Mouse (Mus musculus): ENCODE results near the gene Nek1. TPM values are rescaled to one million over a fixed set of nuclear protein-coding genes. Genes with fewer than 3 reads are reported as not detected.

Gene Nek1
- total and polyA plus RNA-seq, 2 experiments from 2014 or later = 3.1 to 6.3 TPM

DNA sequence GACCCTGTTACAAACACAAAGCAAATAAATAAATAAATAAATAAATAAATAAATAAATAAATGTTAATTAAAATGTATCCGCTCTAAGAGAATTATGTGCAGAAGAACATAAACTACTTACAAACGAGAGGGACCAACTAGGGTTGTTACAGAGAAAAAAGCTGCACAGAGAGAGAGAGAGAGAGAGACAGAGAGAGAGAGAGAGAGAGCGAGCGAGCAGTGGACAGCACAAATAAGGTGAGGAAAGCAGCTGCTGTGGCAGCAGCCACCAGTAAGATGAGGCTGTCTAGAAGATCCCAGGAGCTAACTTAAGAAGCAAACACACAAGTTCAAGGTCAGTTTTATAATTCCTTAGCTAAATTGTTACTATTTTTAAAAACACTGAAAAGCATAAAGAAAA, 28.5 kb upstream of the Nek1 start:
- Histone ChIP-seq H3K4me1 (ENCODE audit: control insufficient read depth, insufficient read depth) (peaks cover 18% of the 10 kb centered on the region), H3K36me3 (replicated peaks; ENCODE audit: control insufficient read depth, insufficient read depth, low read length) (no peaks in the 10 kb centered on the region), H3K27ac (ENCODE audit: low read depth) (no peak overlapping the region), H3K4me3 (ENCODE audit: low read depth, low read length) (no peak overlapping the region), H3K9ac (replicated peaks; ENCODE audit: low read depth, low read length) (no peak overlapping the region), H3K4me2 (ENCODE audit: low read depth, low read length) (no peak overlapping the region), H3K9me3 (replicated peaks; ENCODE audit: control insufficient read depth, low read length) (no peaks in the 10 kb centered on the region), H3K27me3 (ENCODE audit: control insufficient read depth, insufficient read depth, low read length) (no peaks in the 10 kb centered on the region)
- DNase-seq (ENCODE audit: low spot score) = no peak
- 77% methylated on average over 4 of the region's 4 CpGs for WGBS
- TF ChIP-seq CTCF (IDR thresholded peaks at IDR 0.05; ENCODE audit: low read depth) = no peak
- no peak for TF ChIP-seq EP300 (IDR thresholded peaks at IDR 0.05; ENCODE audit: low read depth)
- ATAC-seq (ENCODE audit: insufficient read depth, low read depth) = no peak

DNA sequence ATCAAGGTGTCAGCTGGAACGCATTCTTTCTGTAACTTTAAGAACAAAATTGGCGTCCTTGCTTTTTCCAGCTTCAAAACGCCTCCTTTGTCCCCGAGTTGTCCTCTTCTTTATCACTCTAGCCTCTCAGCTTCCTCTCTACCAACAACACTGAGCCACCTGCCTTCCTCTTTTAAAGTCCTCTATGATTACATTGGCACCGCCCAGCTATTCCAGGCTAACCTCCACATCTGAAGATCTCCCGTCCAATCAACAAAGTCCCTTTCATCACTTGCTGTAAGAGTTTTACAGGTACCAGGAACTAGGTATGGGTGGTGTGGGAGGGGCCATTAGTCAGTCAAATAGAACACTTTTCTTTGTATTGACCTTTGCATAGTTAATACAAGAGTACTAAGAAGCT, 27.7 kb upstream of the Nek1 start:
- no peak overlapping the region for H3K27ac ChIP-seq (ENCODE audit: low read depth)
- no peaks in the 10 kb centered on the region for H3K27me3 ChIP-seq (ENCODE audit: control insufficient read depth, insufficient read depth, low read length)
- peaks cover 18% of the 10 kb centered on the region for H3K4me1 ChIP-seq (ENCODE audit: control insufficient read depth, insufficient read depth)
- no peak overlapping the region for H3K4me3 ChIP-seq (ENCODE audit: low read depth, low read length)
- 0 out of 2 replicates have a peak overlapping the region, but pooled peaks have one; percentile 4 for H3K4me2 ChIP-seq (ENCODE audit: low read depth, low read length)
- DNase-seq (ENCODE audit: low spot score) = no peak
- no peak for TF ChIP-seq CTCF (IDR thresholded peaks at IDR 0.05; ENCODE audit: low read depth)
- no peak for TF ChIP-seq EP300 (IDR thresholded peaks at IDR 0.05; ENCODE audit: low read depth)
- no peaks in the 10 kb centered on the region for H3K9me3 ChIP-seq (replicated peaks; ENCODE audit: control insufficient read depth, low read length)
- 26% methylated on average over 6 of the region's 6 CpGs for WGBS
- no peaks in the 10 kb centered on the region for H3K36me3 ChIP-seq (replicated peaks; ENCODE audit: control insufficient read depth, insufficient read depth, low read length)
- no peak overlapping the region for H3K9ac ChIP-seq (replicated peaks; ENCODE audit: low read depth, low read length)
- ATAC-seq (ENCODE audit: insufficient read depth, low read depth) = no peak

DNA sequence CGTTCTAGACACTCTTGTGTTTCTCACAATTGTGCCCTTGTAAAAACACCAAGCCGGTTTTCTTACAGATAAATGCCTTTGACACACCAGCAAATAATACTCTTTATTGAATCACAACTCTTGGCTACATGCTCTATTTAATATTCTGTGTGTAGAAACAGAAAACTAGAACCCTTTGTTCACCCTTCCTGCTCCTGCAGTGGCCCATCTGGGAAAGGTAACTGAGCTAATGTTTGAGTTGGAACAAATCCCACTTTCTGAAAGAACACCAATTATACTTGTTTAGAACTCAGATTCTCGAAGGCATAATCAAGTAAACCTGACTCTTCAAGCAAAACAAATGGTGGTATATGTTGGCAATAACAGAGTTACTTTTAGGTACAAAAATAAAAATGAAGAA, 27.3 kb upstream of the Nek1 start:
- Histone ChIP-seq H3K27me3 (ENCODE audit: control insufficient read depth, insufficient read depth, low read length) (no peaks in the 10 kb centered on the region), H3K4me3 (ENCODE audit: low read depth, low read length) (no peak overlapping the region), H3K9me3 (replicated peaks; ENCODE audit: control insufficient read depth, low read length) (no peaks in the 10 kb centered on the region), H3K4me1 (ENCODE audit: control insufficient read depth, insufficient read depth) (peaks cover 18% of the 10 kb centered on the region), H3K4me2 (ENCODE audit: low read depth, low read length) (no peak overlapping the region), H3K9ac (replicated peaks; ENCODE audit: low read depth, low read length) (no peak overlapping the region), H3K27ac (ENCODE audit: low read depth) (no peak overlapping the region), H3K36me3 (replicated peaks; ENCODE audit: control insufficient read depth, insufficient read depth, low read length) (no peaks in the 10 kb centered on the region)
- 41% methylated on average over 3 of the region's 3 CpGs for WGBS
- ATAC-seq (ENCODE audit: insufficient read depth, low read depth) = no peak
- no peak for TF ChIP-seq EP300 (IDR thresholded peaks at IDR 0.05; ENCODE audit: low read depth)
- DNase-seq (ENCODE audit: low spot score) = no peak

DNA sequence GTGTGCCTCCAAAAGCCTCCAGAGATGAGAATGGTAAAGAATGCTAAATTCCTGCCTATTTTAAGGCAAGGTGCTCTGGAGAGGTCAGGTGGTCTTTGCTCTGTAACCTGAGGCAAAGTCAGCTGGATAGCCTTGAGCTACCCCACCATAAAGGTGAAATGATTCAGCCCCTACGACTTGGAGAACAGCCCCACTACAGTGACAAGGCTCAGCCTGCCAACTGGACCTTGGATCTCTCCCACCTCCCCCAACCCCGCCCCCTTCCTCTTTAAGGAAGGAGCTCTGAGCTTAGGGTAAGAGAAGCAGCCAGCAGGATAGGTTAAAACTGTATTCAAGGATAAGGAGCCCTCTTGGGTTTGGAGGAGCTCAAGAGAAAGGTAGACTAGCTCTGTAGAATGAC, 23.9 kb upstream of the Nek1 start:
- Histone ChIP-seq H3K27ac (ENCODE audit: low read depth) (no peak overlapping the region), H3K4me3 (ENCODE audit: low read depth, low read length) (no peak overlapping the region), H3K4me1 (ENCODE audit: control insufficient read depth, insufficient read depth) (peaks cover 25% of the 10 kb centered on the region), H3K9me3 (replicated peaks; ENCODE audit: control insufficient read depth, low read length) (no peaks in the 10 kb centered on the region), H3K9ac (replicated peaks; ENCODE audit: low read depth, low read length) (no peak overlapping the region), H3K27me3 (ENCODE audit: control insufficient read depth, insufficient read depth, low read length) (no peaks in the 10 kb centered on the region), H3K4me2 (ENCODE audit: low read depth, low read length) (no peak overlapping the region), H3K36me3 (replicated peaks; ENCODE audit: control insufficient read depth, insufficient read depth, low read length) (no peaks in the 10 kb centered on the region)
- no peak for ATAC-seq (ENCODE audit: insufficient read depth, low read depth)
- WGBS = 33% methylated on average over 2 of the region's 2 CpGs
- TF ChIP-seq CTCF (IDR thresholded peaks at IDR 0.05; ENCODE audit: low read depth) (no peak), EP300 (IDR thresholded peaks at IDR 0.05; ENCODE audit: low read depth) (no peak)
- DNase-seq (ENCODE audit: low spot score) = no peak

DNA sequence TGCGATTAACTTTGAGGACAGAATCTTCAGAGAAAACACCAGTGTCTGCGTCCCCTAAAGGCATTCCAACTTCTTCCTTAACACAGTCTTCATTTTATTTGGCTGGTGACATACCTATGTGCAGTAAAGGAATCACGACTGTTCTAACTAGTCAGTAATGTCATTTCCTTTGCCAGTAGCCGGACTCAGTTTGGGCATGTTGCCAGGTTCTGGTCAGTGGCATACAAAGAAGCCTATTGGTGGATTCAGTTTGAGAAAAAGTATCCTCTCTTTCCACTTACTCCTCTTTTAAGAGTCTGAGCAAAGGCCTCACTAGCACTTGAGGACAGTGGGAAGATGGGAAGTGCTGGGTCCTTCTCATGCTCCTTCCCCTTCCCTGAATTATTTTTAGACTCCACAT, 21.2 kb upstream of the Nek1 start:
- H3K4me3 ChIP-seq (ENCODE audit: low read depth, low read length) = no peak overlapping the region
- no peak overlapping the region for H3K4me2 ChIP-seq (ENCODE audit: low read depth, low read length)
- no peak for TF ChIP-seq EP300 (IDR thresholded peaks at IDR 0.05; ENCODE audit: low read depth)
- TF ChIP-seq CTCF (IDR thresholded peaks at IDR 0.05; ENCODE audit: low read depth) = no peak
- WGBS = 42% methylated on average over 4 of the region's 4 CpGs
- H3K9me3 ChIP-seq (replicated peaks; ENCODE audit: control insufficient read depth, low read length) = no peaks in the 10 kb centered on the region
- DNase-seq (ENCODE audit: low spot score) = peak; percentile 45
- ATAC-seq (ENCODE audit: insufficient read depth, low read depth) = 0 out of 2 replicates have a peak, but pooled peaks have one; percentile 14
- no peaks in the 10 kb centered on the region for H3K27me3 ChIP-seq (ENCODE audit: control insufficient read depth, insufficient read depth, low read length)
- H3K9ac ChIP-seq (replicated peaks; ENCODE audit: low read depth, low read length) = no peak overlapping the region
- no peaks in the 10 kb centered on the region for H3K36me3 ChIP-seq (replicated peaks; ENCODE audit: control insufficient read depth, insufficient read depth, low read length)
- peaks cover 14% of the 10 kb centered on the region for H3K4me1 ChIP-seq (ENCODE audit: control insufficient read depth, insufficient read depth)
- H3K27ac ChIP-seq (ENCODE audit: low read depth) = peak overlapping the region; percentile 3; the same call in 1 of the 2 replicates

DNA sequence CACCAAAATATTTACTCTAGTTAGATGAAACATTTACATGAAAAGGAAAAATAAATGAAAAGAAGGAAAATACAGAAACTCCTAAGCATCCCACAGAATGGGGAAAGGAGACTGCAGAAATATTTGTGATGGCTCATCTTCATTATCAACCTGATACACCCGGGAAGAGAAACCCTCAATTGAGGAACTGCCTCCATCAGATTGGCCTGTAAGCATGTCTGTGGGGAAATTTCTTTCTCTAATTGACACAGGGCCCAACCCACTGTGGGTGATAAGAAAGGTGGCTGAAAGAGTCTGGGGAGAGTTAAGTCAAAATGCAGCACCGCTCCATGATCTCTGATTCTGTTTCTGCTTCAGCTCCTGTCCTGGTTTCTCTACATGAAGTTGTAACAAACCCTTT, 19.5 kb upstream of the Nek1 start:
- ATAC-seq (ENCODE audit: insufficient read depth, low read depth) (no peak), DNase-seq (ENCODE audit: low spot score) (no peak)
- H3K4me1 ChIP-seq (ENCODE audit: control insufficient read depth, insufficient read depth) = peaks cover 14% of the 10 kb centered on the region
- H3K4me2 ChIP-seq (ENCODE audit: low read depth, low read length) = no peak overlapping the region
- no peak overlapping the region for H3K4me3 ChIP-seq (ENCODE audit: low read depth, low read length)
- TF ChIP-seq CTCF (IDR thresholded peaks at IDR 0.05; ENCODE audit: low read depth) (no peak), EP300 (IDR thresholded peaks at IDR 0.05; ENCODE audit: low read depth) (no peak)
- no peaks in the 10 kb centered on the region for H3K9me3 ChIP-seq (replicated peaks; ENCODE audit: control insufficient read depth, low read length)
- no peaks in the 10 kb centered on the region for H3K36me3 ChIP-seq (replicated peaks; ENCODE audit: control insufficient read depth, insufficient read depth, low read length)
- no peaks in the 10 kb centered on the region for H3K27me3 ChIP-seq (ENCODE audit: control insufficient read depth, insufficient read depth, low read length)
- no peak overlapping the region for H3K9ac ChIP-seq (replicated peaks; ENCODE audit: low read depth, low read length)
- no peak overlapping the region for H3K27ac ChIP-seq (ENCODE audit: low read depth)
- WGBS = 55% methylated on average over 2 of the region's 2 CpGs

Measured in heart, postnatal 0 days (tissue).